Mouse (Mus musculus): ENCODE results near the gene Phldb3. TPM values are rescaled to one million over a fixed set of nuclear protein-coding genes. Genes with fewer than 3 reads are reported as not detected.

Gene Phldb3
- polyA plus RNA-seq, 1 experiment from 2014 or later: not detected

Other genes starting within 250 kb of the Phldb3 start
- gene Kcnn4, start 240.5 kb upstream of the Phldb3 start, polyA plus RNA-seq (2015; fragmentation: Nextera tagmentation; extraction: Ambion mirVana): 2.1 and 2.2 TPM in 2 replicates
- 36.2 and 37.7 TPM in 2 replicates for gene Smg9, start 211.1 kb upstream of the Phldb3 start, polyA plus RNA-seq (2015; fragmentation: Nextera tagmentation; extraction: Ambion mirVana)
- gene Irgc1, start 158.5 kb upstream of the Phldb3 start, polyA plus RNA-seq (2015; fragmentation: Nextera tagmentation; extraction: Ambion mirVana): not detected in 2 replicates
- 1.3 and 2.2 TPM in 2 replicates for gene Plaur, start 148.3 kb upstream of the Phldb3 start, polyA plus RNA-seq (2015; fragmentation: Nextera tagmentation; extraction: Ambion mirVana)
- 56.3 and 71.3 TPM in 2 replicates for gene Cadm4, start 128.7 kb upstream of the Phldb3 start, polyA plus RNA-seq (2015; fragmentation: Nextera tagmentation; extraction: Ambion mirVana)
- gene Zfp428, start 103.8 kb upstream of the Phldb3 start, polyA plus RNA-seq (2015; fragmentation: Nextera tagmentation; extraction: Ambion mirVana): 243 and 251 TPM in 2 replicates
- gene AC161166.1, start 98.3 kb upstream of the Phldb3 start, polyA plus RNA-seq (2015; fragmentation: Nextera tagmentation; extraction: Ambion mirVana): 1.1 and 1.5 TPM in 2 replicates
- gene Irgq, start 80.1 kb upstream of the Phldb3 start, polyA plus RNA-seq (2015; fragmentation: Nextera tagmentation; extraction: Ambion mirVana): 20.9 and 21.2 TPM in 2 replicates
- not detected in 2 replicates for gene Pinlyp, start 64.6 kb upstream of the Phldb3 start, polyA plus RNA-seq (2015; fragmentation: Nextera tagmentation; extraction: Ambion mirVana)
- gene Xrcc1, start 64.5 kb upstream of the Phldb3 start, polyA plus RNA-seq (2015; fragmentation: Nextera tagmentation; extraction: Ambion mirVana): 66.3 and 79.2 TPM in 2 replicates
- 18.1 and 21.9 TPM in 2 replicates for gene Ethe1, start 23.2 kb upstream of the Phldb3 start, polyA plus RNA-seq (2015; fragmentation: Nextera tagmentation; extraction: Ambion mirVana)
- gene Zfp575, start 23.1 kb upstream of the Phldb3 start, polyA plus RNA-seq (2015; fragmentation: Nextera tagmentation; extraction: Ambion mirVana): 7.7 and 8.4 TPM in 2 replicates
- gene Lypd3, start 25.8 kb downstream of the Phldb3 start, polyA plus RNA-seq (2015; fragmentation: Nextera tagmentation; extraction: Ambion mirVana): 0.22 and 0.23 TPM in 2 replicates
- not detected in 2 replicates for gene Tex101, start 65.9 kb downstream of the Phldb3 start, polyA plus RNA-seq (2015; fragmentation: Nextera tagmentation; extraction: Ambion mirVana)
- gene BC049730, start 98.5 kb downstream of the Phldb3 start, polyA plus RNA-seq (2015; fragmentation: Nextera tagmentation; extraction: Ambion mirVana): not detected in 2 replicates
- not detected in 2 replicates for gene Gm4763, start 116.1 kb downstream of the Phldb3 start, polyA plus RNA-seq (2015; fragmentation: Nextera tagmentation; extraction: Ambion mirVana)
- 0.21 and 0.33 TPM in 2 replicates for gene Cd177, start 149.5 kb downstream of the Phldb3 start, polyA plus RNA-seq (2015; fragmentation: Nextera tagmentation; extraction: Ambion mirVana)
- 0.52 TPM in 1 of 2 replicates, not detected in the other for gene Ceacam10, start 166.4 kb downstream of the Phldb3 start, polyA plus RNA-seq (2015; fragmentation: Nextera tagmentation; extraction: Ambion mirVana)